Mouse (Mus musculus): ENCODE data around the gene Ush1g.

The Ush1g gene

DNA sequence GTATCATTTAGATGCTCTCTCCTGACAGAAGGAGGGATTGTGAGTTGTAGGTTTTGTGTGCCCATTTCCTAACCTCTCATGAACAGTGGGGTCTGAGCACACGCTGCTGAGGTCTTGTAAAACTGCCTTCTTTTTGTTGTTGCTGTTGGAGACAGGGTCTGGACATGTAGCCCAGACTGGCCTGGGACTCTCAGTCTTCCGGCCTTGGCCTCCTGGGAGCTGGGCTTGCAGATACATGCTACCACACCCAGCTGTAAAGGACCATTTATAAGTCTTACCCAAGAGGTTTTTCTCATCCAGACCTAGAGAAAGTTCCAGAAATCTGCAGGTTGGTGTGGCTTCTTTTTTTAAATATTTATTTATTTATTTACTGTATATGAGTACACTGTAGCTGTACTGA, 33.5 kb downstream of the Ush1g start:
- DNase-seq (ENCODE audit: low spot score): no peak

DNA sequence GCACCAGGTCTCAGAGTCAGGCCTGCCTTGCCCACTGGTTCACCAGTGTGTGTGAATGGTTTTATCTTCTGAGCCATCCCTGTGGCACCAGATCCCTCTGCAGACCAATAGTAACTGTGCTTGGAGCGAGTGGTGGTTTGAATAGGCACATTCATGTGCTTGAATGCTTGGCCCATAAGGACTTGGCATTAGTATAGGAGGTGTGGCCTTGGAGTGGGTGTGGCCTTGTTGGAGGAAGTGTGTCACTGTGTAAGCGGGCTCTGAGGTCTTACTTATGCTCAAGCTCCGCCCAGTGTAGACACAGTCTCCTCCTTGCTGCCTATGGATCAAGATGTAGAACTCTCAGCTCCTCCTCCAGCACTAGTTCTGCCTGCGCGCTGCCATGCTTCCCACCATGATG, 34.5 kb downstream of the Ush1g start:
- DNase-seq (ENCODE audit: low spot score): no peak

DNA sequence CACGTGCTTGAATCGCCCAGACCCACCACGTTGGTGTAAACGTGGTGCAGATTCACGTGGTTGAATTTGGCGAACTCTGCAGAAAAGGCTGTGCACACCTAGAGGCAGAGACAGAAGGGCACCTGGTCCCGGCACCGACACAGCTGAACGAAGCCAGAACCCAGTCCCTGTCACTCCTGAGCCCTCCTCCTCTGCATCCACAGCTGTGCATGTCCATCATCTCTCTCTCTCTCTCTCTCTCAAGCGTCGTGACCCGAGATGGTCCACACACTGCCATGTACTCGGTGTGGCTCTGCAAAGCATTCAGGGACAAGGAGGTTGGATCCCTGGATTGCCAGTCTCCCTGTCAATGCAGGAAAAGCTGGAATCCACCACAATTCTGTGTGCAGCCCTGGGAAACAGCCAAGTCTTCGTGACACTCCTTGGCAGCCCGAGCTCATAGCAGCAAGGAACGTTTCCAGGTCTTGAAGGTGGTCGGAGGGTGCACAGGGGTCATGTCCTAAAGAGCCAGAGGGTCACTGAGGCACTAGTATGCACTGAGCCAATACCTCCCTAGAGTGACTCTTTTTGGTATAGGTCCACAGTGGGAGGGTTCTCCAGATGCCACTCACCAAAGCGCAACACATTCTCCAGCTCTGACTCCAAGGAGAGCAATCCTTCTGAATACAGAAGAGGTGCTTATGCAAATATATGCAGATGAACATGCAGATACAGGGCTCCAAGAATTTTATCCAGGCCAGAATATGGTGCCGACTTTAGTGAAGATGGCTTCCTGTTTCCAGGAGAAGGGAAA, 35.4 kb downstream of the Ush1g start:
- no peak for DNase-seq (ENCODE audit: low spot score)

DNA sequence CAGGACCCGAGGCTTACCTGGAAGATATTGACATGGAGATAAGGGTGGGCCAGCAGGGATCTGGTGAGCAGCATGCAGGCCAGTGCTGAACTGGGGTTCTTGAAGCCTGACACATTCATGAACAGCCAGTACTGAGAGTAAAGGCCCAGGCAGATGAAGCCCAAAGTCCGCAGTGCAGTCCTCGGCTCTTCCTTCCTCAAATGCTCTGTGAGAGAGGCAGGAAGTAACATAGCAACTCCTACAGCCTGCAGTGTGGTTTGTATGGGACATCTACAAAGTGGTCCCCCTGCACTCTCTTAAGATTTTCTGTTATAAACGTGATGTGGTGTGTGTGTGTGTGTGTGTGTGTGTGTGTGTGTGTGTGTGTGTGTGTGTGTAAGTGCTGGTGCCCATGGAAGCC, 36.6 kb downstream of the Ush1g start:
- DNase-seq (ENCODE audit: low spot score): no peak

DNA sequence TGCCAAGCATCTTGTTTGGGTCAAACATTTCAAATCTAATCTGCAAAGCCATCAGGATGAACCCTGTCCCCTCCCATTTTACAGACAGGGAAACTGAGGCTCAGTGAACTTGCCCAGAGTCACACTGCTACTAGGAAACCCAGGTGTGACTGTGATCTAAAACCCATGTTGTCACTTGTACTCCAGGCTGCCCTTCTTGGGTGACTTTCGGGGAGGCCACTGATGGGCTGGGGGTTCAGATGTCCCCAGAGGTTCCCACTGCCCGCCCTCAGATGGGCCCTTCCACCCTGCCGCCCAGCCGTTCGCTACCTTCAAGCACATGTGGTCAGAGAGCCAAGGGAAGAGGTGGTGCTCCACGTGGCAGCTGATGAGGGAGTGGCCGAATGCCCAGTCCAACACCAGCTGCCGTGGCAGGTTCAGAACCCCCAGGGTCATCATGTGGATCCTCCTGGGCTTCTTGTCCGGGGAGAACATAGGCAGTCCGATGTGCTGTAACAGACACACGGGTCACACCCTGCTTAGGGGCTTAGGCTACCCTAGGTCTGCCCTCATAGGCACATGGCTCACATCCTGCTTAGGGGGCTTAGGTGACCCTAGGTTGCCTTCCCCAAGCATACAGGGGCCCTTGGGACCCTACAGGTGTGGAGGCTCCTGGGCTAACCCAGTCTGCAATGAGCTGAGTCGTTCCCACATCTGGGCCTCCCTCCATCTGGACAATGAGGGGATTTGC, 37.8 kb downstream of the Ush1g start:
- DNase-seq (ENCODE audit: low spot score): no peak

DNA sequence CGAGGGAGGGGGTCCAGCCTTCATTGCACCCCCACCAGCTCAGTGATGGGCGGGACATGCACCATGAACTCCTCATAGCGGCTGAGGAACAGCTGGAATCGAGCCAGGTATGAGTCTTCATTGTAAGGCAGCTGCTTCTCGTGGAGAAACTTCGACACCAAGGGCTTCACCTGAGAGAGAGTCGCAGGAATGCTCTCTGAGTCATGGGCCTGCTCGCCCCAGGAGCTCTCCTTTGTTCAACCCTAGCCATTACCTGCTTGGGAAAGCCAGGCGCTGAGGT, 38.4 kb downstream of the Ush1g start:
- no peak for DNase-seq (ENCODE audit: low spot score)

DNA sequence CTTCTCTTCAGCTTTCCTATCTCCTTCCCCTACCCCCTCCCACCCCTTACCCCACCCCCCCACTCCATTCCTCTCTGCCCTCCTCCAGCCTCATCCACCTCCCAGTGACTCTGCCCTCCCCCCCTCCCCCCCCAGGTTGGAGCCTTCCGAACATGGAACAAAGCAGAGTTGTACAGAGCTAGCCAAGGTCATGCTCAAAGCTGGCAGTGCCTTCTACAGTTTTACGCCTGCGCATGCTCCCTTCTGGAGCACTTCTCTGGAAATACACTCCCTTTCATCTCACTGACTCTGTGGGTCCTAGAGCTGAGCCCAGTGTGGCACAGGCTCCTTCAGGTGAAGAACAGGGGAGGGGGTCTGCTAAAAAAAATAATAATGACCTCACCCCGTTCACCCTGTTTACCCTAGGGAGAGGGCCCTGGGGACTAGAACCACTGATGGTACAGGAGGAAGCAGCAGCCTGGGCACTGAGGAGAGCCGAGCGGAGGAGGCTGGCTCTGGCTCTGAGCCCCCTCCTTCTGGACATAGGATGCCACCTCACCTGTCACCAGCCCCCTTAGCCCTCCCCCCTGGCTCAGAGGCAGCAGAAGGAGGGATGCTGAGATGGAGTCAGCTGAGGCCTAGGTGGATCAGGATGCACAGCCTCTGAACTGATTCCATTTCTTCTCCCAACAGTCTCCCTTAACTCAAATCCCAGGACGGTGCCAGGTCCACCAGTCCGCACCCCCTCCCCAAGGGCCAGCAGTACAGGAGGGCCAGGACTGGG, 38.9 kb downstream of the Ush1g start:
- DNase-seq (ENCODE audit: low spot score): no peak

DNA sequence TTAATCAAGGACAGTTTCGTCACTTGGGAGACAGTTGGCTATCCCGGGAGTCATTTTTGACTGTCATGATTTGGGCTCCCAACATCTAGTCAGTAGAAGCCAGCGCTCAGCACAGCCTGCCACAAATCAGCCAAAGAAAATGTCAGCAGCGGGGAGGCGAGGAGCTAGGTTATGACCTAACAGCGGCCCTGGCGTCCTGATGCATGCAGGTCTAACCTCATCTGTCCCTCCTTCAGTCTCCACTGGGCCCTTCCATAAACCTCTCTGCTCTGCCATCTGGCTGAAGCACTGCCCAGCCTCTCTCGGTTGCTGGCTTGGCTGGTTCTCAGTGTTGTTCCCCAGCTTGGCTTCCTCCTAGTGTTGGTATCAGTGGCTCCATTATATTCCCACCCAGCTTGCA, 39.5 kb downstream of the Ush1g start:
- no peak for DNase-seq (ENCODE audit: low spot score)

DNA sequence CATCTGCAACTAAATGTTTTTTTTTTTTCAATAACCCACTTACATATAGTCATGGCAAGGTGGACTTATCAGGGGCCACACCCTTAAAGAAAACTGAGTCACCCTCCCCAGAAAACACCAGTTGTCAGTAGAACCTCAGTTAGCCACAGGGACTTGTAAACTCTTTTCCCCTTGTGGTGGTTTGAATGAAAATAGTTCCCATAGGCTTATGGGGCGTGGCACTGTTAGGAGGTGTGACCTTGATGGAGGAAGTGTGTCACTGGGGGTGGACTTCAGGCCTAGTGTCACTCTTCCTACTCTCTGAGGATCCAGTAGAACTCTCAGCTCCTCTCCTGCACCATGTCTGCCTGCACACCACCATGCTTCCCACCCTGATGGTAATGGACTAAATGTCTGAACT, 42.1 kb downstream of the Ush1g start:
- no peak for DNase-seq (ENCODE audit: low spot score)

DNA sequence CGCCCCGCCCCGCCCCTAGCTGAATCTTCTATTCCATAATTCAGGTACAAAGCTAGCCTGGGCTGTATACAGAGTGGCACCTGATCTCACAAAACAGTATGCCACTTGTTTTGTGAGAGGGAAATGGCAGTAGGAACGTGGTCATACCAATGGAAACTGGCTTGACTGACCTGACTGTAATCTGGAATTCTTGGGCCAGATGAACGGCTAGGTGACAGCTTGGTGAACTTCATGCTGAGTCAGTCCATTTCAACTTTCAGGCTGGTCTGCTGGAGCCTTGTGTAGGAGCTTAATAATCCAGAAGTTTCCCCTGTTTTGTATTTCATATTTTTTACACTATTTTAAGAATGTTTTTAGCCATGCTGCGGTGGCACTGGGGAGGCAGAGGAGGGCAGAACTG, 43.7 kb downstream of the Ush1g start:
- no peak for DNase-seq (ENCODE audit: low spot score)

DNA sequence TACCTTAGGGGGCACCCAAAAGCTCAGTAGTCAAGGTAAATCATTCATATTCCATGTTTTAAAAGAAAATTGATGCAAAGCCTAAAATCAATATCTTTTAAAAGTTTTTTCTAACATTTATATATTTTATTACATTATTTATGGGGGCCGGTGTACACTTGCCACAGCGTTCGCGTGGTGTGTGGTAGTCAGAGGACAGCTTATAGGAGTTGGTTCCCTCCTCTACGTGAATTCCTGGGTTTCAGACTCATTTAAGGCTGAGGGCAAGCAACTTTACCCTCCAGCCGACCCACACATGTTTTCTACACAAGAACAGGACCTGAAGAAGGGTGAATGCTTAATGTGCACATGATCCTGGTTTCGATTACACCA, 44.3 kb downstream of the Ush1g start:
- DNase-seq (ENCODE audit: low spot score): no peak

DNA sequence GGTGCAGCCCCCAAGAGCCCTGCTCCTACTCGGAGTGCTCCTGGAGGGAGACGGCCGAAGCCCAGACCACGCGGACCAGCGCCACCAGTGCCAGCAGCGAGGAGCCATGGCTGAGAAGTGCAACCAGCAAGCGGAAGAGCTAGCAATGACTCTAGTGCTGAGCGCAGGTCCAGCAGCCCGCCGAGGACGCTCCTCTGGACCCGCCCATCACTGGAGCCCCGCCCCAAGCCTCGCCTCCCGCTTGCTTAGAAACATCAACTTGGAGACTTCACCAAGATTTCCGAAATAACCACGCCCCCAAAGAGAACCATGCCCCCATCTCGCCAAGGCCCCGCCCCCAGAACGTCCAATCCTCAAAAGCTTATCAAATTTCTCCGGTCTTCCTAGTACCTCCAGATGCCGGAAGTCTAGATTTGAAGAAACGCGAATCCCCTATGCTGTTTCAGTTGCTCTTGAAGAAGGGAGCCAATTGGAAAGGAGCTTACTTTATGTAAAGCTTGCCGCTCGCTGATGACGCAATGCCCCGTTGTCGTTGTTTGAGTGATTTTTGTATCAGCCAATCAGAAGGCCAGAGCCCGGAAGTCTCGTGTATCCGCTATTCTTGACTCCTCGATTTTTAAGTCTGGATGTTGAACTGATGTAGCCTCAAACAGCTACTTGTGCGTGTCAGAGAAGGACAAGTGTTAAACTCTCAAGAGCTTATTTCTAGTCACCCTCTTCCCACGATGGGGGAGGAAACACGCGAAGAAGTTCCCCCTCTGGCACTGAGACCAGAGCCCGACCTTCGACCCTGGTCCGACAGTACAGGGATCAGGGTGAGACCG, 44.8 kb downstream of the Ush1g start, which contains the start of gene Fdxr:
Gene Fdxr (minus strand): TSS at position 271 of the 824 bp plus-strand sequence.
- peak; percentile 96 for DNase-seq (ENCODE audit: low spot score)

DNA sequence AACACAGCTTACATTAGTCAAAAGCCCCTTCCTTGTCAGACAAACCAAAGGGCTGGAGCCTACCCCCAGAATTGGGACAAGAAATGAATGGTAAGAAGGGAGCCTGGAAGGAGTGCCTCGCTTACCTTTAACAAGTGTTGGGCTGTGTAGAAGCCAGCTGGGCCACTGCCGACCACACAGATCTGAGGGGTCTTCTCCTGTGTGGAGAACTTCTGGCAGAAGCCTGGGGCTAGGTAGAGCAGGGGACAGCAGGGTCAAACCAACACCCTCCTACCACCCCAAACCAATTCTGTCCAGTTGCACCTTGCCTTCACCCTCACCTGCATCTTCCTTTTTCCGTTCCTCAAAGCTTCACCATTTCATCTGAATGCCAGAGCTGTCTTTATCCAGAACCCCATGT, 45.9 kb downstream of the Ush1g start:
- no peak for DNase-seq (ENCODE audit: low spot score)

DNA sequence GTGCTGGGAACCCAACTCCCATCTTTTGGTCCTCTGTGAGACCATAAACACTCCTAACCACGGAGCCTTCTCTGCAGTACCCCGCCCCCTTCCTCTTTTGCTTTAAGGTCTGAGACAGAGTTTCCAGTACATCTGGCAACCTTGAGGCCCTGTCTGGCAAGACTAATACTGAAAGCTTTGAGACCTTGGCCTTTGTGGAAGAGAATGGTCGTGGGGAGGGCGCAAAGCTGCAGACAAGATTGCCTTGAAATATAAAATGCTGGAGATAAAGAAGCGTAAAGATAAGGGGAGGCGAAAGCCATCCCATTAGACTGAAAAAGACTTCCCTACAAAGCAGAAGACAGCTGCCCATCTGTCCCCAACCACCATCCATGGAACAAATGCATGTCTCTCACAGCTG, 46.3 kb downstream of the Ush1g start:
- DNase-seq (ENCODE audit: low spot score): no peak

DNA sequence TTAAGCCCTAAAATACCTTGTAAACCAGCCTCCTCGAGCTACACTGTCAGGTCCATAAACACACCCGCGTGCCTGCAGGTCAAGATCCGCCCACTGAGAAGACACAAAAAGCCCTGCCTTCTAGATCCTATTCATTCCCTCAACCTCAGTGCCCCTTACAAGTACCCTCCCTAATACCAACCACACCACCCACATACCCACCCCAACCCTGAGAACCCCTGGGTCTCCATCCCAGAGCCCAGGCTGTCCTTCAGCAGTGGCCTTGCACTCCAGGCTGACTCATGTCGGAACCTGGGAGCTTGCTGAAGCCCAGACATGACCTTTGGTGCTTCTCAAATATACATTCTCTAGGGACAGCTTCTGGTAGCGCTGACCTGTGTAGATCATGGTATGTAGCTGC, 47.1 kb downstream of the Ush1g start:
- no peak for DNase-seq (ENCODE audit: low spot score)

DNA sequence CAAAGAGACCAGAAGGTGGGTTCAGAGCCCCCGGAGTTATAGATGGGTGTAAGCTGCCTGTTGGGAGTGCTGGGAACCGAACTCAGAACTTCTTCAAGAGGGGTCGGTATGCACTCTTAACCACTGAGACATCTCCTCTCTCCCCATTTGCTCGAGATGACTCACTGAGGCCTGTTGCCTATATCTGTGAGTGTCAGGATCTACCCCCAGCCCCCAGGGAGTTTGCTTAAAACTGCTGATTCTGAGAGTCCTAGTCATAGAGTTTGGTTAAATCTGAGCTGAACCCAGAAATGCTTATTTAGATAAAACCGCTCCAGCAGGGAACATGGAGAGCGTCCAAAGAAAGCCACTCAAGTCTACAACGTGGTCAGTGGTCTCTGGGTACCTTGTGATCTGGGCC, 47.7 kb downstream of the Ush1g start:
- no peak for DNase-seq (ENCODE audit: low spot score)

DNA sequence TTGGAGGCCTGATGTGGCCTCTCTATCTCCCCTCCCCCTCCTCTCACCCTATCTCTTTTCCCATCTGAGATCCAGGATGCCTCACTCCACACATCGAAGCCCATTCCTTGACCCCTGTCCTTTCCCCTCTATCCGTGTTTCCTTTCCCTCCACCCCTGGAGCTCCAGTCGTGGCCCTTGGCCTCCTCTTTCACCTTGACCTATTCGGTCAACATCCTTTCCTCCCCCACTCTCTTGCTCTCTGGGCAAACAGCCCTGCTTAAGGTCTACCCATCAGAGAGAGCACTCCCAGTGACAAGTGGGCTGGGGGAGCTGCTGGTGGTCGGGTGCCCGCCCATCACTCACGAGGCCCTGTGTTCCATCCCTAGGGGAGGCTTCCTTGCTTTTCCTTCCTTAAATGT, 48.1 kb downstream of the Ush1g start:
- DNase-seq (ENCODE audit: low spot score): no peak

DNA sequence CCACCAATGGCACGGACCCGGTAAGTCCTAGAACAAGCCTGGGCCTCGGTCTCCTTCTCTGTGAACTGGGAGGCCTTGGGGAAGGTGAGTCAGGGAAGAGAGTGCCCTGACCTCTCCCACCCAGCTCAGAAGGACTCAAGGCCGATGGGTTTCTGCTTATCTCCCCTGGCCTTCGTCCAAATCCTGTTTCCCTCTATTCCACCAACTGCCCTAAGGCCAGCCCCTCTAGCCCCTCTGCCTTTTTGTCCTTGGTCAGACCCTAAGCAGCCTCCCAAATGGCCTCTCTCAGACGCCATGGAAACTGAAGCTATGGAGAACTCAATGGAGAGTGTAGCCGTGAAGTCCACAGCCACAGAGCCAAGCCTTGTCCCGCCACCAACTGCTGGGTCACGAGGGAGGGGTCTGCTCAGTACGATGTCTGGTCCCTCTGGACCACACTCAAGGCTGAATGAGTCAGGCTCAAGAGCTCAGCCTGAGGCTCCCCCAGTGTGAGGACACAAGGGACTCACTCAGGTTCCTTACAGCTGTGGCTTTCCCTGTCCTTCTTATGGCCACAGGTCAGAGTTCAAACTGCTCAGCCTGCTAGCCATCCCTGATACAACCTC, 48.8 kb downstream of the Ush1g start:
- DNase-seq (ENCODE audit: low spot score): no peak

DNA sequence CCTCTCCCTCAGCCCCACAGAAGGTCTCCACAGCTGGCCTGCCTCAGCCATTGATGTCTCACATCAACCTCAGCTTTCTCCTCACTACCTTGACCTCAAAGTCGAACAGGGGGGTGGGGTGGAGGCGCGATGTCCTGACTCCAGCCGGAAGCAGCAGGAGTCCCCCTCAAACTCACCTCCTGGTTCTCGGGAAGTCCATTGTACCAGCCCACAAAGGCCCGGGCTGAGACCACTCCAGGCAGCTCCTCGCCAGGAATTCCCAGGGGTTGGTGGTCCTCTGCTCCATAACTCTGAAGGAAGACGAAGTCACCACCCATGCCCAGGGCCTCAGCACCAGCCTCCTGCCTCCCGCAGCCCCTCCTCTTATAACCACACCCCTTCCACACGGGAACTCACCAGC, 50.4 kb downstream of the Ush1g start:
- no peak for DNase-seq (ENCODE audit: low spot score)

DNA sequence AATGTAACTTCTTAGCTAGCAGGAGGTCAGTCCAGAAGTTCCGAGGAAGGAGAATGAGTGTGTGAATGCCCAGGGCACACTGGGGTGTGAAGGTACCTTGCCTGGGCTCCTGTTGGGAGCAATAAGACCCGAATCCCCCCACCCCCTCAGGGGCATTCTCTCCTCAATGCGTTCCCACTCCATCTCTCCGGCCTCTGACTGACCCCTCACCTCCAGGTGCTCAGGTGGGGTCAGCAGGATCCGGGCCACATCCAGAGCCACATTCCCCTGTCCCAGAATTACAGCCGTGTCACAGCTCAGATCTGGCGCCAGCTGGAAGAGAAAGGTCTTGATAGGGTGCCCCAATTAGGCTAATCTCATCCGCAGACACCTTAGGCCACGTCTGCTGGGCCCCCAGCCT, 50.8 kb downstream of the Ush1g start:
- DNase-seq (ENCODE audit: low spot score): no peak

DNA sequence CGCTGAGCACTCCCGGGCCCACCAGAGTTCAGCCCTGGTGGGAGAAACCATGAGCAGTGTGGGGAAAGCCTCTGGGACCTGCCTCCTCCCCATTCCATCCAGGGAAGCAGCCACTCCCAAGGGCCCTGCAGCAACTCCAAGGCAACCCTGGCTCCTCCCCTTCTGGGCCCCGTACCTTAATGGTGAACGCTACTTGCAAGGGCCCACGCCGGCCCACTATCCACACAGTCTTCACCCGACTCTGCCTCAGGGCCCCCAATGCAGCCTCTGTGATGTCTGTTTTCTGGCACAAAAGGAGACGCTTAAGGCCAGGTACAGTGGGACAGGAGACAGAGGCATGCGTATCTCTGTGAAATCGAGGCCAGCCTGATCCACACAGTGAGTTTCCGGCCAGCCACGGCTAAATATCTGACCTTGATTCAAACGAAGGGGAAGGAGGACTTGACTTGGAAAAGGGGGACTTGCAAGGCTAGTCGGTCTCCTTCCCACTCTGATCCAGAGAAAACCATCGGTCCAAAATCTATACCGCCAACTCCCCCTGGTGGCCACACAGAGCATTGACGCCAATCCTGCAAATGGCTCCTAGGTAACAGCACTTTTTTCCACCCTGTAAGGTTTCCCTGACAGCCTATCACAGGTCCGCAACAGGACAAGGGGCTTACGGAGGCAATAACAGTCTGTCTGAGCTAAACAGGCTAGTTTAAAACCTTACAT, 51.5 kb downstream of the Ush1g start:
- peak; percentile 81 for DNase-seq (ENCODE audit: low spot score)

All from ovary, postnatal 14 days (tissue).